In the genomic region with DNA sequence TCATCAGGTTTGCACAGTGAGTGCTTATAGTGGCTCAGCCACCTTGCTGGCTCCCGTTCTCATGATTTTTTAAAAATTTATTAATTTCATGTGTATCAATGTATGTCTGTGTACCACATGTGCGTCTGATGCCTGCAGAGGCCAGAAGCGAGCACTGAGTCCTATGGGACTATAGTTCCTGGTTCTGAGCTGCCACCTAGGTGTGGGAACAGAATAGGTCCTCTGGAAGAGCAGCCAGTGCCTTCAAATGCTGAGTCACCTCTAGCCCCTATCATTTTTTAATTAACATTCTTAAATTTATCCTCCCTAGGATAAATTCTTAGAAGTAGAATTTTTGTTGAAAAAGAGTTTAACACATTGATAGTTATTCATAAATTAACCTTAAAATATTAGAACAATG, we compare ENCODE assay signal across 40 mouse cellular contexts. TPM values are rescaled to one million over a fixed set of nuclear protein-coding genes. Genes with fewer than 3 reads are reported as not detected.
DNase-seq lines count a peak whose midpoint lies in the region; ATAC-seq and TF ChIP-seq lines count a peak whose summit lies in the region.
"Had no signal": no experiment of that assay in that cellular context is flagged by ENCODE, and none has a peak within 500 bp of the region (broad histone marks: within the 10 kb centered on the region; RNA-seq: fewer than 3 reads in every experiment).

No protein-coding gene starts in this region.

- intact Hi-C loops in heart, postnatal 25 days (cut with DNase I) = no loop called here

- ATAC-seq in intestine, postnatal 0 days = no peak
- no peak for ATAC-seq in intestine, embryonic 16.5 days
- ATAC-seq: forebrain, embryonic 16.5 days; midbrain, embryonic 13.5 days had no signal

- H3K27me3 ChIP-seq in intestine, postnatal 0 days (replicated peaks; ENCODE audit: control insufficient read depth, insufficient read depth, low read length) = no peaks in the 10 kb centered on the region
- H3K27me3 ChIP-seq in intestine, embryonic 16.5 days (replicated peaks; ENCODE audit: control insufficient read depth, insufficient read depth, low read length) = no peaks in the 10 kb centered on the region
- H3K27me3 ChIP-seq: CH12.LX; embryonic facial prominence, embryonic 13.5 days; hindbrain, embryonic 12.5 days; limb, embryonic 12.5 days; liver, embryonic 15.5 days; lung, embryonic 15.5 days; midbrain, embryonic 13.5 days; neural tube, embryonic 15.5 days had no signal

- H3K9me3 ChIP-seq in intestine, postnatal 0 days (ENCODE audit: control insufficient read depth) = no peaks in the 10 kb centered on the region
- H3K9me3 ChIP-seq in intestine, embryonic 16.5 days (ENCODE audit: control insufficient read depth, low read length) = no peaks in the 10 kb centered on the region
- H3K9me3 ChIP-seq: embryonic facial prominence, embryonic 13.5 days; hindbrain, embryonic 12.5 days; limb, embryonic 12.5 days; liver, embryonic 15.5 days; lung, embryonic 15.5 days; midbrain, embryonic 13.5 days; neural tube, embryonic 15.5 days had no signal

- DNase-seq in 416B (ENCODE audit: low read depth) = peak; percentile 74
- peak; percentile 18 for DNase-seq in brain, adult 2 months (ENCODE audit: low read depth, low spot score)
- DNase-seq in adrenal gland, postnatal 4 days (ENCODE audit: low spot score in 2 of 2) = no peak
- no peak for DNase-seq in right cerebral cortex, adult 18-20 months
- DNase-seq in heart, postnatal 25 days (ENCODE audit: low spot score) = no peak
- DNase-seq: cerebellum, adult 11 months; cerebellum, adult 9-11 months; gastrocnemius, postnatal 10 days; heart, postnatal 14 days; kidney, adult 18-20 months; kidney, postnatal 4 days; lung, postnatal 4 days; spleen, adult 18-20 months; thymus, adult 18-20 months; thymus, postnatal 25 days had no signal

- no peak overlapping the region for H3K27ac ChIP-seq in intestine, postnatal 0 days (ENCODE audit: low read depth, low read length)
- H3K27ac ChIP-seq in intestine, embryonic 16.5 days (ENCODE audit: low read length) = no peak overlapping the region
- peak overlapping the region; percentile 75; the same call in 1 of the 2 replicates for H3K27ac ChIP-seq in olfactory bulb, adult 2 months (ENCODE audit: insufficient read depth, low read depth, low read length)
- H3K27ac ChIP-seq: embryonic facial prominence, embryonic 13.5 days; hindbrain, embryonic 12.5 days; limb, embryonic 12.5 days; liver, embryonic 15.5 days; lung, embryonic 15.5 days; midbrain, embryonic 13.5 days; neural tube, embryonic 15.5 days had no signal

- H3K9ac ChIP-seq in intestine, postnatal 0 days (ENCODE audit: low read depth, low read length) = no peak overlapping the region
- no peak overlapping the region for H3K9ac ChIP-seq in intestine, embryonic 16.5 days (ENCODE audit: low read depth, low read length)
- H3K9ac ChIP-seq: embryonic facial prominence, embryonic 13.5 days; hindbrain, embryonic 12.5 days; limb, embryonic 12.5 days; liver, embryonic 15.5 days; lung, embryonic 15.5 days; midbrain, embryonic 13.5 days; neural tube, embryonic 15.5 days had no signal

- no peak overlapping the region for H3K4me3 ChIP-seq in intestine, postnatal 0 days (ENCODE audit: low read depth, low read length)
- no peak overlapping the region for H3K4me3 ChIP-seq in intestine, embryonic 16.5 days (ENCODE audit: low read length)
- no peak overlapping the region for H3K4me3 ChIP-seq in olfactory bulb, adult 2 months (ENCODE audit: insufficient read depth, low read depth, low read length)
- H3K4me3 ChIP-seq: embryonic facial prominence, embryonic 13.5 days; erythroblast, embryonic 14.5 days; hindbrain, embryonic 12.5 days; limb, embryonic 12.5 days; liver, embryonic 15.5 days; lung, embryonic 15.5 days; midbrain, embryonic 13.5 days; neural tube, embryonic 15.5 days had no signal

- peak; percentile 27; the same call in 1 of the 2 replicates for TF ChIP-seq CTCF in intestine, postnatal 0 days (IDR thresholded peaks at IDR 0.05; ENCODE audit: low read depth)
- no peak for TF ChIP-seq CTCF in olfactory bulb, adult 2 months (IDR thresholded peaks at IDR 0.05; ENCODE audit: insufficient read depth, low read depth, low read length)

- no peak for TF ChIP-seq POLR2A in olfactory bulb, adult 2 months (IDR thresholded peaks at IDR 0.05; ENCODE audit: insufficient read depth, low read depth, low read length)

- no peaks in the 10 kb centered on the region for H3K4me1 ChIP-seq in intestine, postnatal 0 days (replicated peaks; ENCODE audit: control insufficient read depth, insufficient read depth, low read length)
- H3K4me1 ChIP-seq in intestine, embryonic 16.5 days (ENCODE audit: control insufficient read depth, insufficient read depth, low read length) = peaks cover 4% of the 10 kb centered on the region; the same call in 1 of the 2 replicates
- H3K4me1 ChIP-seq in olfactory bulb, adult 2 months (ENCODE audit: control insufficient read depth, insufficient read depth, low read length) = peaks cover 6% of the 10 kb centered on the region; the same call in 1 of the 2 replicates
- H3K4me1 ChIP-seq: limb, embryonic 12.5 days had no signal

- no peaks in the 10 kb centered on the region for H3K36me3 ChIP-seq in intestine, postnatal 0 days (ENCODE audit: control insufficient read depth, insufficient read depth)
- H3K36me3 ChIP-seq in intestine, embryonic 16.5 days (ENCODE audit: control insufficient read depth, insufficient read depth, low read length) = no peaks in the 10 kb centered on the region
- H3K36me3 ChIP-seq: embryonic facial prominence, embryonic 13.5 days; hindbrain, embryonic 12.5 days; limb, embryonic 12.5 days; liver, embryonic 15.5 days; lung, embryonic 15.5 days; midbrain, embryonic 13.5 days; neural tube, embryonic 15.5 days had no signal

- no peak overlapping the region for H3K4me2 ChIP-seq in intestine, postnatal 0 days (replicated peaks; ENCODE audit: low read depth)
- no peak overlapping the region for H3K4me2 ChIP-seq in intestine, embryonic 16.5 days (ENCODE audit: low read depth, low read length)
- H3K4me2 ChIP-seq: embryonic facial prominence, embryonic 13.5 days; hindbrain, embryonic 12.5 days; limb, embryonic 12.5 days; liver, embryonic 15.5 days; lung, embryonic 15.5 days; midbrain, embryonic 13.5 days; neural tube, embryonic 15.5 days had no signal

- WGBS in intestine, postnatal 0 days = 85% methylated on average over 3 of the region's 3 CpGs
- WGBS in intestine, embryonic 16.5 days = 89% methylated on average over 3 of the region's 3 CpGs
- WGBS in olfactory bulb, adult 2 months = 78% methylated on average over 3 of the region's 3 CpGs

RNA-seq across cellular contexts. Expression of gene Nudt13, which starts 3.1 kb away (rescaled TPM):
- polyA plus RNA-seq in intestine, postnatal 0 days (2015; fragmentation: Nextera tagmentation; extraction: Ambion mirVana) = 7.4 and 10.5 TPM in 2 replicates
- polyA plus RNA-seq in intestine, embryonic 16.5 days (2015; fragmentation: Nextera tagmentation; extraction: Ambion mirVana) = 15.7 and 16.8 TPM in 2 replicates
- polyA plus RNA-seq in olfactory bulb, adult 2 months (2012; ENCODE audit: insufficient read depth, insufficient read length, low replicate concordance, missing spikeins) = not detected in 2 replicates
- 10 to 100 TPM; 32.8 to 44.5 TPM for total RNA-seq in adrenal gland, postnatal 4 days (2021)
- 10 to 100 TPM; 27.6 to 33.6 TPM for total RNA-seq in heart, postnatal 25 days (2021)

RNA-seq across cellular contexts. Expression of gene Kcnk16, which starts 28.6 kb away (rescaled TPM):
- 0.68 and 1.1 TPM in 2 replicates for polyA plus RNA-seq in intestine, postnatal 0 days (2015; fragmentation: Nextera tagmentation; extraction: Ambion mirVana)
- 5.6 and 5.7 TPM in 2 replicates for polyA plus RNA-seq in intestine, embryonic 16.5 days (2015; fragmentation: Nextera tagmentation; extraction: Ambion mirVana)
- polyA plus RNA-seq in olfactory bulb, adult 2 months (2012; ENCODE audit: insufficient read depth, insufficient read length, low replicate concordance, missing spikeins) = not detected in 2 replicates
- total RNA-seq in adrenal gland, postnatal 4 days (2021) = 1 to 10 TPM in 1 of 2 experiments, under 1 TPM in 1; 0.14 to 3.5 TPM
- not detected for total RNA-seq in heart, postnatal 25 days (2021)
- total RNA-seq: adrenal gland, postnatal 14 days; CH12.LX; ES-E14; gastrocnemius, postnatal 10 days; heart, postnatal 14 days; left cerebral cortex, adult 18-20 months; left cerebral cortex, postnatal 14 days; liver, adult 2 months; megakaryocyte-erythroid progenitor cell, adult 5-6 weeks; monocyte, adult 5-6 weeks had no signal
- polyA plus RNA-seq: C2C12; embryonic facial prominence, embryonic 13.5 days; forebrain, embryonic 11.5 days; forebrain, embryonic 16.5 days; gonadal fat pad, adult 2 months; heart, embryonic 14.5 days; hindbrain, embryonic 12.5 days; kidney, embryonic 16.5 days; limb, embryonic 12.5 days; liver, adult 2 months; neural tube, embryonic 15.5 days had no signal

RNA-seq across cellular contexts. Expression of gene Ecd, which starts 50.3 kb away (rescaled TPM):
- polyA plus RNA-seq in intestine, postnatal 0 days (2015; fragmentation: Nextera tagmentation; extraction: Ambion mirVana) = 13.5 and 15.5 TPM in 2 replicates
- polyA plus RNA-seq in intestine, embryonic 16.5 days (2015; fragmentation: Nextera tagmentation; extraction: Ambion mirVana) = 42.5 and 46.9 TPM in 2 replicates
- polyA plus RNA-seq in olfactory bulb, adult 2 months (2012; ENCODE audit: insufficient read depth, insufficient read length, low replicate concordance, missing spikeins) = not detected in 2 replicates
- total RNA-seq in adrenal gland, postnatal 4 days (2021) = 10 to 100 TPM; 41.5 to 44.5 TPM
- total RNA-seq in heart, postnatal 25 days (2021) = 10 to 100 TPM; 29.9 to 36.2 TPM

RNA-seq across cellular contexts. Expression of gene Fam149b, which starts 50.3 kb away (rescaled TPM):
- polyA plus RNA-seq in intestine, postnatal 0 days (2015; fragmentation: Nextera tagmentation; extraction: Ambion mirVana) = 12.8 and 13.2 TPM in 2 replicates
- polyA plus RNA-seq in intestine, embryonic 16.5 days (2015; fragmentation: Nextera tagmentation; extraction: Ambion mirVana) = 24.8 and 25.6 TPM in 2 replicates
- not detected in 2 replicates for polyA plus RNA-seq in olfactory bulb, adult 2 months (2012; ENCODE audit: insufficient read depth, insufficient read length, low replicate concordance, missing spikeins)
- 10 to 100 TPM; 37.2 to 44.3 TPM for total RNA-seq in adrenal gland, postnatal 4 days (2021)
- 10 to 100 TPM; 34.0 to 34.1 TPM for total RNA-seq in heart, postnatal 25 days (2021)

Comparison
In these comparisons a context has a peak if more than half of its experiments do, and no peak if none do; other contexts are left out.
1. DNase-seq: peak in 416B (single experiment) and brain, adult 2 months (single experiment); none in adrenal gland, postnatal 4 days (0 of 2), right cerebral cortex, adult 18-20 months (single experiment) and heart, postnatal 25 days (single experiment).